Mouse (Mus musculus): ENCODE data around the gene Bmp8a. TPM values are rescaled to one million over a fixed set of nuclear protein-coding genes. Genes with fewer than 3 reads are reported as not detected.
A peak's percentile ranks its signal among the peaks of the same experiment; 100 is the strongest.

Gene Bmp8a
- polyA plus RNA-seq (2012; ENCODE audit: insufficient read depth, insufficient read length, missing spikeins) = not detected in 2 replicates

GRCm38 (mm10) chr4:123342642-123343470 is at the start of gene Bmp8a:
Bmp8a (minus strand) TSS chr4:123343252.
- no peak within 1 kb of the TSS for H3K27ac ChIP-seq (ENCODE audit: insufficient read depth, low read depth, low read length)
- peak within 1 kb of the TSS; percentile 62 for H3K4me3 ChIP-seq (ENCODE audit: insufficient read depth, low read length)
- H3K4me1 ChIP-seq (ENCODE audit: control insufficient read depth, insufficient read depth, low read length) = 0 out of 2 replicates have a peak, but pooled peaks cover 2% of the 10 kb centered on the region
- no peak for TF ChIP-seq CTCF (IDR thresholded peaks at IDR 0.05; ENCODE audit: low read depth, low read length)

GRCm38 (mm10) chr4:123392187-123392586 is 49.1 kb upstream of the Bmp8a start:
- TF ChIP-seq POLR2A (IDR thresholded peaks at IDR 0.05; ENCODE audit: borderline replicate concordance, low read depth, low read length) = no peak
- peak; percentile 34; the same call in 1 of the 2 replicates for TF ChIP-seq CTCF (IDR thresholded peaks at IDR 0.05; ENCODE audit: low read depth, low read length)
- H3K4me1 ChIP-seq (ENCODE audit: control insufficient read depth, insufficient read depth, low read length) = no peaks in the 10 kb centered on the region

GRCm38 (mm10) chr4:123385028-123385427 is 42.0 kb upstream of the Bmp8a start:
- TF ChIP-seq CTCF (IDR thresholded peaks at IDR 0.05; ENCODE audit: low read depth, low read length) (no peak), POLR2A (IDR thresholded peaks at IDR 0.05; ENCODE audit: borderline replicate concordance, low read depth, low read length) (no peak)
- H3K27ac ChIP-seq (ENCODE audit: insufficient read depth, low read depth, low read length) = no peak overlapping the region
- H3K4me1 ChIP-seq (ENCODE audit: control insufficient read depth, insufficient read depth, low read length) = no peaks in the 10 kb centered on the region
- H3K4me3 ChIP-seq (ENCODE audit: insufficient read depth, low read length) = no peak overlapping the region

More at GRCm38 (mm10) chr4:123392187-123392586, 49.1 kb upstream of the Bmp8a start:
- no peak overlapping the region for H3K27ac ChIP-seq (ENCODE audit: insufficient read depth, low read depth, low read length)
- H3K4me3 ChIP-seq (ENCODE audit: insufficient read depth, low read length) = no peak overlapping the region

GRCm38 (mm10) chr4:123383173-123383572 is 40.1 kb upstream of the Bmp8a start:
- Histone ChIP-seq H3K4me1 (ENCODE audit: control insufficient read depth, insufficient read depth, low read length) (no peaks in the 10 kb centered on the region), H3K27ac (ENCODE audit: insufficient read depth, low read depth, low read length) (no peak overlapping the region), H3K4me3 (ENCODE audit: insufficient read depth, low read length) (no peak overlapping the region)
- TF ChIP-seq CTCF (IDR thresholded peaks at IDR 0.05; ENCODE audit: low read depth, low read length) (no peak), POLR2A (IDR thresholded peaks at IDR 0.05; ENCODE audit: borderline replicate concordance, low read depth, low read length) (no peak)

GRCm38 (mm10) chr4:123382051-123382450 is 39.0 kb upstream of the Bmp8a start:
- Histone ChIP-seq H3K4me3 (ENCODE audit: insufficient read depth, low read length) (no peak overlapping the region), H3K27ac (ENCODE audit: insufficient read depth, low read depth, low read length) (no peak overlapping the region), H3K4me1 (ENCODE audit: control insufficient read depth, insufficient read depth, low read length) (no peaks in the 10 kb centered on the region)
- TF ChIP-seq POLR2A (IDR thresholded peaks at IDR 0.05; ENCODE audit: borderline replicate concordance, low read depth, low read length) = no peak
- no peak for TF ChIP-seq CTCF (IDR thresholded peaks at IDR 0.05; ENCODE audit: low read depth, low read length)

- TF ChIP-seq POLR2A (IDR thresholded peaks at IDR 0.05; ENCODE audit: borderline replicate concordance, low read depth, low read length) (no peak), CTCF (IDR thresholded peaks at IDR 0.05; ENCODE audit: low read depth, low read length) (no peak)
- Histone ChIP-seq H3K27ac (ENCODE audit: insufficient read depth, low read depth, low read length) (no peak overlapping the region), H3K4me1 (ENCODE audit: control insufficient read depth, insufficient read depth, low read length) (no peaks in the 10 kb centered on the region), H3K4me3 (ENCODE audit: insufficient read depth, low read length) (no peak overlapping the region)
Measured at GRCm38 (mm10) chr4:123381598-123381997, 38.5 kb upstream of the Bmp8a start.

GRCm38 (mm10) chr4:123376031-123376430 is 33.0 kb upstream of the Bmp8a start:
- H3K4me3 ChIP-seq (ENCODE audit: insufficient read depth, low read length) = no peak overlapping the region
- no peaks in the 10 kb centered on the region for H3K4me1 ChIP-seq (ENCODE audit: control insufficient read depth, insufficient read depth, low read length)
- no peak overlapping the region for H3K27ac ChIP-seq (ENCODE audit: insufficient read depth, low read depth, low read length)
- TF ChIP-seq CTCF (IDR thresholded peaks at IDR 0.05; ENCODE audit: low read depth, low read length) (no peak), POLR2A (IDR thresholded peaks at IDR 0.05; ENCODE audit: borderline replicate concordance, low read depth, low read length) (no peak)

- no peaks in the 10 kb centered on the region for H3K4me1 ChIP-seq (ENCODE audit: control insufficient read depth, insufficient read depth, low read length)
- H3K27ac ChIP-seq (ENCODE audit: insufficient read depth, low read depth, low read length) = no peak overlapping the region
- no peak overlapping the region for H3K4me3 ChIP-seq (ENCODE audit: insufficient read depth, low read length)
- no peak for TF ChIP-seq CTCF (IDR thresholded peaks at IDR 0.05; ENCODE audit: low read depth, low read length)
- TF ChIP-seq POLR2A (IDR thresholded peaks at IDR 0.05; ENCODE audit: borderline replicate concordance, low read depth, low read length) = no peak
Measured at GRCm38 (mm10) chr4:123374316-123375008, 31.4 kb upstream of the Bmp8a start.

GRCm38 (mm10) chr4:123363555-123363954 is 20.5 kb upstream of the Bmp8a start:
- no peak overlapping the region for H3K4me3 ChIP-seq (ENCODE audit: insufficient read depth, low read length)
- no peaks in the 10 kb centered on the region for H3K4me1 ChIP-seq (ENCODE audit: control insufficient read depth, insufficient read depth, low read length)
- H3K27ac ChIP-seq (ENCODE audit: insufficient read depth, low read depth, low read length) = no peak overlapping the region
- TF ChIP-seq CTCF (IDR thresholded peaks at IDR 0.05; ENCODE audit: low read depth, low read length) (no peak), POLR2A (IDR thresholded peaks at IDR 0.05; ENCODE audit: borderline replicate concordance, low read depth, low read length) (no peak)

- no peak for TF ChIP-seq CTCF (IDR thresholded peaks at IDR 0.05; ENCODE audit: low read depth, low read length)
- no peak for TF ChIP-seq POLR2A (IDR thresholded peaks at IDR 0.05; ENCODE audit: borderline replicate concordance, low read depth, low read length)
- no peak overlapping the region for H3K27ac ChIP-seq (ENCODE audit: insufficient read depth, low read depth, low read length)
- H3K4me1 ChIP-seq (ENCODE audit: control insufficient read depth, insufficient read depth, low read length) = no peaks in the 10 kb centered on the region
- no peak overlapping the region for H3K4me3 ChIP-seq (ENCODE audit: insufficient read depth, low read length)
Measured at GRCm38 (mm10) chr4:123360771-123361170, 17.7 kb upstream of the Bmp8a start.
